Mouse (Mus musculus) adipocyte (in vitro differentiated cells): Measurements from ENCODE around the gene Hrasls.

Source experiments
- DNase-seq: peaks from one replicate; pipeline ENCODE4 v3.0.0-alpha.2; 2016; ENCODE audit warnings: low spot score

Hrasls gene

DNA sequence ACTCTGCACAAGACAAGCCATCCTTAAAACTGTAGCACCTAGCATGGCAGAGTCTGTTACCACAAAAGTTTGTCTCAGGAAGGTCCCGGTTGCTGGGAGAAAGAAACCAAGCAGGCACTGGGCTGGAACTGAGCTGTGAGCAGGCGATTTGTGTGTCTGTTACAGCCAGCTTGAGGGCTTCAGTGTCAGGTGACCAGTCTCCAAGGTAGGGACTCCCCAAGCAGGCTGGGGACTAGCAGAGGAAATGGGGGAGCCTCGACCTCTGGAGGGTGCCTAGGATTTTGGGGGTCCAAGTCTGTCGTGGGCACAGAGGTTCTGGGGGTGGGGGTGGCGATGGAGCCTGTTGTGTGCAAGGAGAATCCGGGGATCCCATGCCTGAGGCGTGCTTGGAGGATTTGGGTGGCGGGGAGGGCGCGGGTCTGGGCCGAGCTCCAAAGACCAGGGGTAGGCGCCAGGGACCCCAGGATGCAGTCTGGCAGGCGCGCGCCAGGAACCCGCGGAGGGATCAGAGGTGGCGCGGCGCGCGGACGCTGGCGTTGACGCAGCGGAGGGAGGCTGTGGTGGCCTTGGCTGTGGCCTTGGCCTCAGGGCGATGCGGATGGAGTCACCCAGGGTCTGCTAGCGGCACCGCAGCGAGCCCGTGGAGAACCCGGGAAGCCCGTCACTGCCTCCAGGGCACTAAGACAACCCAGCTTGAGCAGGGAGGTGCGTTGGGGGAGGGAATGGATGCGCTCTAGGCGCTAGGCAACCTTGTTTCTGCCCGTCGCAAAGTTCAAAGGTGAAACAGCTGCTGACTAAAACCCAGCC, at the start of gene Hrasls:
Gene Hrasls (plus strand): TSS at position 91 of the 807 bp plus-strand sequence.
- no peak for DNase-seq

DNA sequence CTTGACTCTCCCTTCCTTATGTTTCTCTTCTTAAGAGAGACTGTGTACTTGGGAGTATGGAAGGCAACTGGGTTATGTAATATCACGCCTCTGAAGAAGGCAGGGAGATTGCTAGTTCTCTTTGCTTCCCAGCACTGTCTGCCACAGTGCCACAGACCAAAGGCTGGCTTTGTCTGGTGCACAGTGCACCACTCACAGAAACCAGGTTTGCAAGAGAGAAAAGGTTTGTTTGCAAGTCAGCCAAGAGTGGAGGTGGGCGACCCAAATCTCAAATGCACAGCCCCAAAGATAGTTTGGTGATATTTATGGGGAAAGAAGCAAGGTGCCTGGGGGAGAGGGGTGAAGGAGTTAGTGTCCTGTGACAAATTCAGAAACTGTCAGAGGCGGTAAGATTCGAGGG, 47.2 kb upstream of the Hrasls start:
- no peak for DNase-seq

DNA sequence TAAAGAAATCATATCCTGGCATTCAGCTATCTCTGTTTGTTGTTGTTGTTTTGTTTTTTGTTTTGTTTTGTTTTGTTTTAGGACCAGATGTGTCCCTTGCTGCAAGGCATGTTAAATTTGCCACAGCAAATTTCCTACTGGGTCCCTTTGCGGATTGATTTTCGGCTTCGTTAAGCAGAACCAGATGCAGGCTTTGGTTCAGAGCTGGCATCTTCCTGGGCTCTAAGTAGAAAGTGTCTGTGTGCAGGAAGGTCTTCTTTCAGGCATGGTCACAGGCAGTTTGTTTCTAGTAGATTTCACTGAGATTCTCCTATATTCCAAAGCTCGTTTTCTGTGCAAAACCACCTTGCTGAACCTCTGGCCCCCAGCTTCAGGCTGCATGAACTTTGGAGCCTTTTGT, 42.4 kb upstream of the Hrasls start:
- DNase-seq, result no peak

DNA sequence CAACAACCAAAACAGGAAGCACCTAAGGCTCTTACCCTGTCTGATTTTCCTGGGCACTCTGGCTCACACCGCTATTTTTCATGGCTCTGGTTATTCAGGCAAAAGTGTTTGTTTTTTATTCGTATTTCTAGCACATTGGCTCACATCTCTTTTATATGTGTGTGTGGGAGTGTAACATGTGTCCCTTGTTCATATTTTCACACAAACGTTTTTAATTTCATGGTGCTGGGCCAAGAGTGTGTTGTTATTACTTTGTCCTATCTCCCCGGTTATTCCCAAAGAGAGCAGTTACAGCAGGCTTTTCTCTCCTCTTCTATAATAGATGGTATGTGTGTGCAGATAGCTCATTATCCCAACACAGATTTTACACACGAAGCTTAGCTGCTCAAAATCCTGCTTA, 37.8 kb upstream of the Hrasls start:
- DNase-seq, result no peak

- DNase-seq, result peak; percentile 9
Observed at GRCm38 (mm10) chr16:29173201-29173600, 36.3 kb upstream of the Hrasls start.

GRCm38 (mm10) chr16:29174831-29175350, 34.6 kb upstream of the Hrasls start:
- DNase-seq, result peak; percentile 24

DNA sequence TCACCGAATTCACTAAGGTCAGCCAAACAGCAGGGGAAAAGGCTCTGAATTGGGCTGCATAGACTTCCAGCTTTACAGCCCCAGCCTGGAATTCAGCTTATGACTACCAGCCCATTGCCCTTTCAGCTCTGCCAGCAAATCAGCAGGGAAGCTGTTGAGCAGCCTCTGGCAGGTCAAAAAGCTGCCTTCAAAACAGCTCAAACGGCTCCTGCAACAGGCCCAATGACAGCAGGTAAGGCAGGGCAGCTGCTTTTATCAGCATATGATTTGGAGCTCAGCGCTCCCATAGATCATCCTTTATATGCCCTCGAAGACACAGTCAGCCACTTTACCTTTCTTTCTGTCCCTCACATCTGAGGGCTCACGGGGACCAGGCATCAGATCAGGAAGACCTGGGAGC, 16.6 kb upstream of the Hrasls start:
- no peak for DNase-seq

DNA sequence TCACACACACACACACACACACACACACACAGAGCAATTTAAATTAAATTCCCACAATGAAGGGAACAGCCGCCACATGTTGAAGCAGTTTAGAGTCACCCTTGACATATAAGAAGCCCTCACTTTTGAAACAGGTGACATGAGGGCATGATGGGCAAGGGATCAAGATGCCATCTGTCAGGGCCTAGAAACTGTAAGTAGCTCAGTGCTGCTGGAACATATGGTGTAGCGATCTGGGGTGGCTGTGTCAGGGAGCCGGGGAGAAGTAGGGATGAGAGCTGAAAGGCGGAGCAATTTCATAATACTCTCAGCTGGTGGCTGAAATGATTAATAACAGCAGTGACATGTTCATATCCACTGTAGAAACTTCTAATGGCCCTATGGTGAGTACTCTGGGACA, 15.5 kb upstream of the Hrasls start:
- no peak for DNase-seq

DNA sequence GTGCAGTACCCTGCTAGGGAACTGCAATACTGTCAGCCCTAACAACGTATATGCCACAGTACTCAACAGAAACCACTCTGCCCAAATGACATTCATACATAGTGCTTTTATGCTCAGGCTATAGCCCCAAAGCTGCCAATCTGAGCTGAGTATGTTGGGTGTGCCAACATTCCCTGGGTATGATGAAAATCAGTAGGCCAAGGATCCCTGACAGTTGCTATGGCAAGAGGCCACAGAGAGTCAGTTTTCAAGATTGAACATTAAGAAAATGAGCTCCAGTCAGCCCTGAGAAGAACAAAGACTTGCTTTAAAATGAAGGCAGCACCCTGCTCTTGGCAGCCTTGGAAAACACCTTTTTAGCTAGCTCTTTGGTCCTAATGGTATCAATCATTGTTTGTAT, 14.3 kb upstream of the Hrasls start:
- DNase-seq, result peak; percentile 78

- no peak for DNase-seq
Observed at GRCm38 (mm10) chr16:29198461-29198860, 11.0 kb upstream of the Hrasls start.

- DNase-seq, result no peak
Observed at GRCm38 (mm10) chr16:29201146-29201545, 8.3 kb upstream of the Hrasls start.

- DNase-seq, result no peak
Observed at GRCm38 (mm10) chr16:29204875-29205274, 4.6 kb upstream of the Hrasls start.

- DNase-seq, result no peak
Observed at GRCm38 (mm10) chr16:29205581-29205980, 3.9 kb upstream of the Hrasls start.

GRCm38 (mm10) chr16:29208841-29209240, 654 bp upstream of the Hrasls start:
- no peak for DNase-seq

DNA sequence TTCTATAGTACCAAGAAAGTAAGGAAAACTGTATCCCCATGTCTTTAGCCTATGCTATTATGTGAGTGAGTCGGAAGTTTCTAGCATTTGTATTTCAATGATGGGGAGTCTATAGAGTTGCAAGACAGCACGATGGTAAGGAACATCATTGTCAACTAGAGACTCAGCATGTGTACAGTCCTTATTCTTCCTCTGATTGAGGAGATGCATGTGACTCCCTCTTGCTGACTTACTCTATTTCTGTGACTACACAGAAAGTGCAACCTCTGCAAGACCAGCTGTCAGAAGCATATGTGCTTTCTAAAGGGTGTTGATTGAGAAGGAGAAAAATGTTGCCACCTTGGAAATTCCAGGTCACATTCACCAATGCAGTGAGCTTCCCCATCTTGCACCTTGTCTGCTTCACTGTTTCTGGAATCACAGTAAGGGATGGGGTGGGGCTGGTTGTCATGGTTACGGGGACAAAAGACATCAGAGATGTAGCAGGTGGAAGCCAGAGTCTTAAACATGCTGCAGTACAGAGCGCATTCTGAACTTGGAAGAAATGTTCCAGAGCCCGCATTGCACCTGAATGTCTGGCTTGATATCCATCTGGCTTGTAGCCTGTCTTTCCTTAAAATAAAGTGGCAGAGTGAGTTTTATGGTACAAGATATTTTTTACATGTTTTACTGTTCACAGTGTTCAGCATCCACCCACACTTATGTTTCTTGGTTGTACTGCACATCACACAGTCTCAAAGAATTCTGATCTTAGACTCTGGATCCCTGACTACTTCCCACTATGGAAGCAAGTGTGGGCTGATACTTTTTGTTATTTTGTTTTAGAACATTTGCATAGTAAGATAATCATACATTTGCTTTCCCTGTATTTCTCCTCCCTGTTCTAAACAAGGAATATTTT, 7.2 kb downstream of the Hrasls start:
- DNase-seq, result no peak

DNA sequence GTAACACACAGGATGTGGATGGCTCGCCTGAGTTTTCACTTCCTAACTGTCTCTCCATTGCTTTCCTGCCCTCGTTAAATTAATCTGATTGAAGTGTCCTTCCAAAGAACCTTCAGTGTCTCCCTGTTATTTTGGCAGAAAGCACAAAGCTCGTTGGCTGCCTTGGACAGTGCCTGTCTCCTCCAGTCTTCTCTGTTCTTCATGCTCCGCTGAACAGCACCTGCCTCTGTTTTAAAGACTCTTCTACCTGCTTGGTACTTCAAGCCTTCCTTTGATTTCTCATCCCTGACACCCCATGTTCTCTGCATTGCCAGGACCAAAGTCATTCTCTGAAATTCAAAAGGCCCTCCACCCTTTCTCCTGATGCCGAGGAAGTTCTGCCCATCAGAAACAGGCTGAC, 26.5 kb downstream of the Hrasls start:
- no peak for DNase-seq

GRCm38 (mm10) chr16:29254325-29254724, 44.8 kb downstream of the Hrasls start:
- no peak for DNase-seq
